Mouse (Mus musculus): Measurements from ENCODE around the gene Agpat3. TPM values are rescaled to one million over a fixed set of nuclear protein-coding genes. Genes with fewer than 3 reads are reported as not detected.

Agpat3 gene
- polyA plus RNA-seq, 1 experiment from 2014 or later = 49.7 TPM

- 84% methylated on average over 5 of the region's 5 CpGs for WGBS
- Histone ChIP-seq H3K27me3 (ENCODE audit: control insufficient read depth, insufficient read depth, low read length) (no peaks in the 10 kb centered on the region), H3K36me3 (ENCODE audit: control insufficient read depth, insufficient read depth, low read length) (no peaks in the 10 kb centered on the region; the same call in 1 of the 2 replicates), H3K4me2 (ENCODE audit: low read depth) (no peak overlapping the region), H3K9ac (ENCODE audit: low read length) (no peak overlapping the region), H3K4me3 (ENCODE audit: low read depth, low read length) (no peak overlapping the region), H3K4me1 (ENCODE audit: control insufficient read depth, insufficient read depth, low read length) (no peaks in the 10 kb centered on the region), H3K9me3 (ENCODE audit: control insufficient read depth, low read length) (no peaks in the 10 kb centered on the region), H3K27ac (ENCODE audit: low read depth, low read length) (no peak overlapping the region)
- no peak for ATAC-seq (ENCODE audit: insufficient read depth, low FRiP score, low TSS enrichment)
- DNase-seq (ENCODE audit: low spot score) = no peak
Observed at GRCm38 (mm10) chr10:78288135-78288534, 64.2 kb downstream of the Agpat3 start.

- H3K27ac ChIP-seq (ENCODE audit: low read depth, low read length) = no peak overlapping the region
- no peak overlapping the region for H3K9ac ChIP-seq (ENCODE audit: low read length)
- H3K4me1 ChIP-seq (ENCODE audit: control insufficient read depth, insufficient read depth, low read length) = no peaks in the 10 kb centered on the region
- no peaks in the 10 kb centered on the region for H3K9me3 ChIP-seq (ENCODE audit: control insufficient read depth, low read length)
- DNase-seq (ENCODE audit: low spot score) (no peak), ATAC-seq (ENCODE audit: insufficient read depth, low FRiP score, low TSS enrichment) (no peak)
- H3K27me3 ChIP-seq (ENCODE audit: control insufficient read depth, insufficient read depth, low read length) = no peaks in the 10 kb centered on the region
- no peak overlapping the region for H3K4me3 ChIP-seq (ENCODE audit: low read depth, low read length)
- WGBS = 89% methylated on average over 22 of the region's 22 CpGs
- no peak overlapping the region for H3K4me2 ChIP-seq (ENCODE audit: low read depth)
- H3K36me3 ChIP-seq (ENCODE audit: control insufficient read depth, insufficient read depth, low read length) = no peaks in the 10 kb centered on the region; the same call in 1 of the 2 replicates
Observed at GRCm38 (mm10) chr10:78287465-78288132, 64.7 kb downstream of the Agpat3 start.

- peaks cover 3% of the 10 kb centered on the region for H3K36me3 ChIP-seq (ENCODE audit: control insufficient read depth, insufficient read depth, low read length)
- H3K27ac ChIP-seq (ENCODE audit: low read depth, low read length) = no peak overlapping the region
- H3K4me1 ChIP-seq (ENCODE audit: control insufficient read depth, insufficient read depth, low read length) = no peaks in the 10 kb centered on the region
- H3K4me3 ChIP-seq (ENCODE audit: low read depth, low read length) = no peak overlapping the region
- no peak overlapping the region for H3K4me2 ChIP-seq (ENCODE audit: low read depth)
- ATAC-seq (ENCODE audit: insufficient read depth, low FRiP score, low TSS enrichment) (no peak), DNase-seq (ENCODE audit: low spot score) (no peak)
- no peaks in the 10 kb centered on the region for H3K9me3 ChIP-seq (ENCODE audit: control insufficient read depth, low read length)
- 87% methylated on average over 4 of the region's 4 CpGs for WGBS
- H3K9ac ChIP-seq (ENCODE audit: low read length) = no peak overlapping the region
- no peaks in the 10 kb centered on the region for H3K27me3 ChIP-seq (ENCODE audit: control insufficient read depth, insufficient read depth, low read length)
Observed at GRCm38 (mm10) chr10:78285959-78286358, 66.3 kb downstream of the Agpat3 start.

GRCm38 (mm10) chr10:78285409-78285808, 66.9 kb downstream of the Agpat3 start:
- WGBS = 93% methylated on average over 6 of the region's 6 CpGs
- H3K9ac ChIP-seq (ENCODE audit: low read length) = no peak overlapping the region
- ATAC-seq (ENCODE audit: insufficient read depth, low FRiP score, low TSS enrichment) (no peak), DNase-seq (ENCODE audit: low spot score) (no peak)
- no peaks in the 10 kb centered on the region for H3K27me3 ChIP-seq (ENCODE audit: control insufficient read depth, insufficient read depth, low read length)
- no peaks in the 10 kb centered on the region for H3K4me1 ChIP-seq (ENCODE audit: control insufficient read depth, insufficient read depth, low read length)
- H3K27ac ChIP-seq (ENCODE audit: low read depth, low read length) = no peak overlapping the region
- no peak overlapping the region for H3K4me2 ChIP-seq (ENCODE audit: low read depth)
- no peaks in the 10 kb centered on the region for H3K9me3 ChIP-seq (ENCODE audit: control insufficient read depth, low read length)
- H3K4me3 ChIP-seq (ENCODE audit: low read depth, low read length) = no peak overlapping the region
- peaks cover 3% of the 10 kb centered on the region for H3K36me3 ChIP-seq (ENCODE audit: control insufficient read depth, insufficient read depth, low read length)

GRCm38 (mm10) chr10:78284812-78285211, 67.5 kb downstream of the Agpat3 start:
- Histone ChIP-seq H3K27me3 (ENCODE audit: control insufficient read depth, insufficient read depth, low read length) (no peaks in the 10 kb centered on the region), H3K4me2 (ENCODE audit: low read depth) (no peak overlapping the region), H3K27ac (ENCODE audit: low read depth, low read length) (no peak overlapping the region), H3K36me3 (ENCODE audit: control insufficient read depth, insufficient read depth, low read length) (peaks cover 3% of the 10 kb centered on the region), H3K4me3 (ENCODE audit: low read depth, low read length) (no peak overlapping the region), H3K4me1 (ENCODE audit: control insufficient read depth, insufficient read depth, low read length) (no peaks in the 10 kb centered on the region), H3K9ac (ENCODE audit: low read length) (no peak overlapping the region), H3K9me3 (ENCODE audit: control insufficient read depth, low read length) (no peaks in the 10 kb centered on the region)
- WGBS = 93% methylated on average over 12 of the region's 12 CpGs
- DNase-seq (ENCODE audit: low spot score) = no peak
- no peak for ATAC-seq (ENCODE audit: insufficient read depth, low FRiP score, low TSS enrichment)

- ATAC-seq (ENCODE audit: insufficient read depth, low FRiP score, low TSS enrichment) (no peak), DNase-seq (ENCODE audit: low spot score) (no peak)
- 95% methylated on average over 4 of the region's 4 CpGs for WGBS
- H3K27ac ChIP-seq (ENCODE audit: low read depth, low read length) = no peak overlapping the region
- H3K4me3 ChIP-seq (ENCODE audit: low read depth, low read length) = no peak overlapping the region
- H3K9ac ChIP-seq (ENCODE audit: low read length) = no peak overlapping the region
- peaks cover 3% of the 10 kb centered on the region for H3K36me3 ChIP-seq (ENCODE audit: control insufficient read depth, insufficient read depth, low read length)
- H3K27me3 ChIP-seq (ENCODE audit: control insufficient read depth, insufficient read depth, low read length) = no peaks in the 10 kb centered on the region
- H3K4me2 ChIP-seq (ENCODE audit: low read depth) = no peak overlapping the region
- no peaks in the 10 kb centered on the region for H3K4me1 ChIP-seq (ENCODE audit: control insufficient read depth, insufficient read depth, low read length)
- no peaks in the 10 kb centered on the region for H3K9me3 ChIP-seq (ENCODE audit: control insufficient read depth, low read length)
Observed at GRCm38 (mm10) chr10:78282411-78282810, 69.9 kb downstream of the Agpat3 start.

- H3K4me2 ChIP-seq (ENCODE audit: low read depth) = no peak overlapping the region
- no peak overlapping the region for H3K4me3 ChIP-seq (ENCODE audit: low read depth, low read length)
- no peaks in the 10 kb centered on the region for H3K4me1 ChIP-seq (ENCODE audit: control insufficient read depth, insufficient read depth, low read length)
- ATAC-seq (ENCODE audit: insufficient read depth, low FRiP score, low TSS enrichment) (no peak), DNase-seq (ENCODE audit: low spot score) (no peak)
- no peak overlapping the region for H3K9ac ChIP-seq (ENCODE audit: low read length)
- H3K27ac ChIP-seq (ENCODE audit: low read depth, low read length) = no peak overlapping the region
- peaks cover 3% of the 10 kb centered on the region; the same call in 1 of the 2 replicates for H3K36me3 ChIP-seq (ENCODE audit: control insufficient read depth, insufficient read depth, low read length)
- H3K9me3 ChIP-seq (ENCODE audit: control insufficient read depth, low read length) = no peaks in the 10 kb centered on the region
- 87% methylated on average over 9 of the region's 9 CpGs for WGBS
- H3K27me3 ChIP-seq (ENCODE audit: control insufficient read depth, insufficient read depth, low read length) = no peaks in the 10 kb centered on the region
Observed at GRCm38 (mm10) chr10:78280486-78280885, 71.8 kb downstream of the Agpat3 start.

GRCm38 (mm10) chr10:78279210-78279609, 73.1 kb downstream of the Agpat3 start:
- Histone ChIP-seq H3K4me3 (ENCODE audit: low read depth, low read length) (no peak overlapping the region), H3K4me2 (ENCODE audit: low read depth) (no peak overlapping the region), H3K27ac (ENCODE audit: low read depth, low read length) (no peak overlapping the region), H3K36me3 (ENCODE audit: control insufficient read depth, insufficient read depth, low read length) (peaks cover 3% of the 10 kb centered on the region; the same call in 1 of the 2 replicates), H3K4me1 (ENCODE audit: control insufficient read depth, insufficient read depth, low read length) (no peaks in the 10 kb centered on the region), H3K9me3 (ENCODE audit: control insufficient read depth, low read length) (no peaks in the 10 kb centered on the region), H3K27me3 (ENCODE audit: control insufficient read depth, insufficient read depth, low read length) (no peaks in the 10 kb centered on the region), H3K9ac (ENCODE audit: low read length) (no peak overlapping the region)
- 53% methylated on average over 8 of the region's 8 CpGs for WGBS
- peak; percentile 31; the same call in 1 of the 2 replicates for ATAC-seq (ENCODE audit: insufficient read depth, low FRiP score, low TSS enrichment)
- peak; percentile 57 for DNase-seq (ENCODE audit: low spot score)

GRCm38 (mm10) chr10:78277835-78278234, 74.5 kb downstream of the Agpat3 start:
- no peak overlapping the region for H3K4me3 ChIP-seq (ENCODE audit: low read depth, low read length)
- WGBS = 88% methylated on average over 3 of the region's 3 CpGs
- no peak overlapping the region for H3K4me2 ChIP-seq (ENCODE audit: low read depth)
- H3K27ac ChIP-seq (ENCODE audit: low read depth, low read length) = no peak overlapping the region
- H3K27me3 ChIP-seq (ENCODE audit: control insufficient read depth, insufficient read depth, low read length) = no peaks in the 10 kb centered on the region
- no peak overlapping the region for H3K9ac ChIP-seq (ENCODE audit: low read length)
- H3K4me1 ChIP-seq (ENCODE audit: control insufficient read depth, insufficient read depth, low read length) = no peaks in the 10 kb centered on the region
- peaks cover 3% of the 10 kb centered on the region; the same call in 1 of the 2 replicates for H3K36me3 ChIP-seq (ENCODE audit: control insufficient read depth, insufficient read depth, low read length)
- H3K9me3 ChIP-seq (ENCODE audit: control insufficient read depth, low read length) = no peaks in the 10 kb centered on the region
- no peak for ATAC-seq (ENCODE audit: insufficient read depth, low FRiP score, low TSS enrichment)
- no peak for DNase-seq (ENCODE audit: low spot score)
